Mouse (Mus musculus) ovary, adult 18-20 months (tissue): ENCODE results near the gene Nub1.
"Not testable (repeated sequence)": the region's sequence is repeated elsewhere in the genome, so short reads cannot be mapped to it uniquely, and the experiment has no call there.

Source experiments
- DNase-seq: peaks from one replicate; pipeline ENCODE4 v3.0.0; 2022; ENCODE audit warnings: low spot score, mixed read lengths

The Nub1 gene

GRCm38 (mm10) chr5:24685366-24686093, at the start of gene Nub1:
Nub1 (plus strand) TSS chr5:24685532.
- DNase-seq: peak; percentile 99

- no peak for DNase-seq
These were observed 48.3 kb upstream of the Nub1 start for GRCm38 (mm10) chr5:24636987-24637386.

GRCm38 (mm10) chr5:24638131-24638530, 47.2 kb upstream of the Nub1 start:
- no peak for DNase-seq

- no peak for DNase-seq
These were observed 46.3 kb upstream of the Nub1 start for GRCm38 (mm10) chr5:24639081-24639480.

GRCm38 (mm10) chr5:24645454-24645853, 39.9 kb upstream of the Nub1 start:
- no peak for DNase-seq

- no peak for DNase-seq
These were observed 36.1 kb upstream of the Nub1 start for GRCm38 (mm10) chr5:24649231-24649630.

- DNase-seq: no peak
These were observed 35.6 kb upstream of the Nub1 start for GRCm38 (mm10) chr5:24649701-24650100.

GRCm38 (mm10) chr5:24651356-24651755, 34.0 kb upstream of the Nub1 start:
- no peak for DNase-seq

- peak; percentile 59 for DNase-seq
These were observed 33.3 kb upstream of the Nub1 start for GRCm38 (mm10) chr5:24651768-24652752.

GRCm38 (mm10) chr5:24652780-24653179, 32.6 kb upstream of the Nub1 start:
- no peak for DNase-seq

GRCm38 (mm10) chr5:24654491-24654890, 30.8 kb upstream of the Nub1 start:
- DNase-seq: no peak

- DNase-seq: peak; percentile 35
These were observed 28.2 kb upstream of the Nub1 start for GRCm38 (mm10) chr5:24657113-24657512.

- DNase-seq: no peak
These were observed 25.5 kb upstream of the Nub1 start for GRCm38 (mm10) chr5:24659708-24660423.

- no peak for DNase-seq
These were observed 23.9 kb upstream of the Nub1 start for GRCm38 (mm10) chr5:24661457-24661856.

- DNase-seq: peak; percentile 43
These were observed 11.1 kb upstream of the Nub1 start for GRCm38 (mm10) chr5:24674238-24674637.

- DNase-seq: no peak
These were observed 3.9 kb upstream of the Nub1 start for GRCm38 (mm10) chr5:24681436-24681835.

GRCm38 (mm10) chr5:24684578-24685365, 560 bp upstream of the Nub1 start:
- peak; percentile 26 for DNase-seq

- DNase-seq: no peak
These were observed 844 bp downstream of the Nub1 start for GRCm38 (mm10) chr5:24686176-24686575.

- not testable (repeated sequence) for DNase-seq
These were observed 1.5 kb downstream of the Nub1 start for GRCm38 (mm10) chr5:24686671-24687420.

- no peak for DNase-seq
These were observed 2.4 kb downstream of the Nub1 start for GRCm38 (mm10) chr5:24687696-24688095.

GRCm38 (mm10) chr5:24696704-24697103, 11.4 kb downstream of the Nub1 start:
- no peak for DNase-seq
